Mouse (Mus musculus): Measurements from ENCODE around the gene Glt28d2. TPM values are rescaled to one million over a fixed set of nuclear protein-coding genes. Genes with fewer than 3 reads are reported as not detected.

The Glt28d2 gene
- polyA plus RNA-seq, 1 experiment from 2014 or later = 0.09 TPM

Other genes starting within 250 kb of the Glt28d2 start
- 0.20 and 0.28 TPM in 2 replicates for gene Fam160a1, start 70.2 kb downstream of the Glt28d2 start, polyA plus RNA-seq (2016; fragmentation: Nextera tagmentation; extraction: Ambion mirVana)
- 0.31 and 0.96 TPM in 2 replicates for gene Gm37240, start within 50 bp of the Glt28d2 start, polyA plus RNA-seq (2016; fragmentation: Nextera tagmentation; extraction: Ambion mirVana)
- gene Sh3d19, start 83.6 kb upstream of the Glt28d2 start, polyA plus RNA-seq (2016; fragmentation: Nextera tagmentation; extraction: Ambion mirVana) = 8.9 and 9.7 TPM in 2 replicates
- not detected in 2 replicates for gene Prss48, start 115.0 kb upstream of the Glt28d2 start, polyA plus RNA-seq (2016; fragmentation: Nextera tagmentation; extraction: Ambion mirVana)